Mouse (Mus musculus) heart, postnatal 0 days (tissue): ENCODE results near the gene Olfr462.

Experiments
- CTCF ChIP-seq: IDR thresholded peaks from 2 replicates; pipeline ENCODE4 v1.5.1; 2016; ENCODE audit warnings: antibody characterized with exemption, control low read depth, low read depth
- EP300 ChIP-seq: IDR thresholded peaks from 2 replicates; pipeline ENCODE4 v1.6.1; 2016; ENCODE audit warnings: antibody characterized with exemption, low read depth

- no peak for TF ChIP-seq EP300
- no peak for TF ChIP-seq CTCF
Observed at GRCm38 (mm10) chr11:87871766-87872165, 20.3 kb downstream of the Olfr462 start.
